Mouse (Mus musculus) heart, postnatal 4 days (tissue): ENCODE results near the gene Tbcc. TPM values are rescaled to one million over a fixed set of nuclear protein-coding genes. Genes with fewer than 3 reads are reported as not detected.
A peak's percentile ranks its signal among the peaks of the same experiment; 100 is the strongest.

Source experiments
- DNase-seq: peaks from one replicate; pipeline ENCODE4 v3.0.0; 2021
- total RNA-seq, 2 experiments: library from RNA; stranded (reverse); gene quantifications; 2 replicates each; pipeline ENCODE4 v1.2.3; 2021

Tbcc gene
- total RNA-seq, 2 experiments from 2014 or later: 23.5 to 26.2 TPM

DNA sequence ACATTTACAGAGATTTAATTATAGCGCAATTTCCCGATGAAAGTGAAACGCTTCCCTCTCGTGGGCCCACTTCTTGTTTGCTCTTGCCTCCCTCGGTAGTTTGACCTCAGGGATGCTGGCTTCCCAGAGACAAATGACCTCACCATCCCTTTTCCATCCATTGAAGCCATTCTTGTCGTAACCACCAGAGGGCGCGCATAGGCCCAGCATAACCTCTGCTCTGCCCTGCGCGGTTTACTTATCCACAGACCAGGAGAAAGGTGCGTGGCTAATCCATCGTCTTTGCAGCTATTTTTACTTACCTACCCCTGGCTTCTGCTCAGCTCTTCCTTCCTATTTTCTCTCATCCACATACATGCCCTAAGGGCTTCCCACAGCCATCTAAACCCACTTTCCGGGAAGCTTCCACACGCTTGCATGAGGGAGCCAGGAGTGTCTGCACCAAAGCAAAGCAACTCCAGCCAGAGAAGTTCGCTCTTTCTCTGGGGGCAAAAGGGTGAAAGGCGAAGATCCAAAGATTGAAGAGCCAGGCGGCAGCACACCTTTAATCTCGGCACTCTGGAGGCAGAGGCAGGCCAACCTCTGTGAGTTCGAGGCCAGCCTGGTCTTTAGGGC lies 13.5 kb downstream of the Tbcc start:
- peak; percentile 89 for DNase-seq

DNA sequence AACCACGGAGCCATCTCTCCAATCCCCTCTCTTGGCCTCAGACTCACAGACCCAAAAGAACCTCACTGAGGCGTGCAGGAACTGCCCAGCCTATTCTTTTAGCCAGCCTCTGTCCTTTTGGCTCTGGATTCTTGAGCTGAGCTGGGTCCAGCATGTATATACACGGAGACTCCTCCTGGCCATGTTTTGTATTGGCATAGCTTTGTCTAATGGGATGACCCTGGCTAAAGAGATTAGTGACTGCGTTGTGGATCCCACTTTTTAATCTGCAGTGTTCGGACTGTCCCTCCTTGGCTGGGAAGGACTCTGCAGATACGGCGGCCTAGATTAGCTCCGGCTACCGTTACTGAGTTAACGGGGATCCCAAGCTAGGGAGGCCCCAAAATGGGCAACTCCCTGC lies 19.7 kb downstream of the Tbcc start, which contains the start of gene Prph2:
TSS of gene Prph2 (plus strand) at position 274 of the 400 bp plus-strand sequence.
- DNase-seq: no peak

DNA sequence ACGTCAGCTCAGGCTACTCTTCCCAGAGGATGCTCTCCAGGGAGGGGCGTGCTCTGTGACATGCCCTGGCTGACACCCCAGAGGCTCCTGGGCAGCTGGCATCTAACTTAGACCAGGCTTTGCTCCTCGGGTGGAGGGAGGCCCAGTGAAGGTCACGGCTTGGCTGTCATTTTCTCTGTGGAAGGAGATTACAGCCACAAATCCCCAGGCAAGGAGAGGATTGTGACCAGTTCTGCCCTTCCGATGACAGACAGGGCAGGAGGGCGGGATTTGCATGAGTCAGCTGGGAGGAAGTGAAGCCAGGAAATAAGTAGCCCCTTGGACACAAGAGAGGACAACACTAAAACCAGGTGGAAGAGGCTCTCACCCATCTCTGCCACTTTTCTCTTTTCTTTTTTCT lies 21.8 kb downstream of the Tbcc start:
- DNase-seq: peak; percentile 51

DNA sequence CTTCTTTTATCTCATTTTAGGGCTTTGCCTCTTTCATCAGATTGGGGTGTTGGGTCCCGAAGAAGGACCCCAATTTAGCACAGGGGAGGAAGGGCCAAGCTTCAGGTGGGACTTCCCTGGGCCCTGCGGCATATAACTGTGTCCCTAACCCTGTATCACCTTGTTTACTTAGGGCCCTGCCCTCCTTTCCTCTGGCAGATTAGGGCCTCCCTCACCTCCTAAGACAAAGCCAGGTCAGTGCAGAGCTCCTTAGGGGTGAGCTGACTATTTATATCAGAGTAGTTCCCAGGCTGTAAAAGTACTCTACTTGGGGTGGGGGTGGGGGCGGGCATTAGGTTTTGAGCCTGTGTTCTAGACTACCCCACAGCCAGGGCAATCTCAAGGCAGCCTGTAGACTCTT lies 24.6 kb downstream of the Tbcc start:
- no peak for DNase-seq

DNA sequence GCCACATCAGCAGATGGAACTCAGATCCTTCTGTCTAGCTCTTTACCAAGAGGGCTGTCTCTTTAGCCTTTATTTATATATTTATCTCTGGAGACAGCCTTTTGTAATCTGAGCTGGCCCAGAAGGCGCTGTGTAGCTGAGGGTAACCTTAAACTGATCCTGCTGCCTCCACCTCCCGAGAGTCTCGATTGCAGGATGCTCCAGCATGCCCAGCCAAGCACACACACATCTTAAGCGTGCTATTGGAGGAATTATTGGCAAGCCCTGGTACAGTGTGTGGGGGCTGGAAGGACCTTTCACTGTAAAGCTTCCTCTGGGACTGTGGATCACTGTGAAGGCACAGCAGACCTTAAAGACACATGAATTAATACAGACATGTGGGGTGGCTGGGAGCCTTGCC lies 28.5 kb downstream of the Tbcc start:
- no peak for DNase-seq

DNA sequence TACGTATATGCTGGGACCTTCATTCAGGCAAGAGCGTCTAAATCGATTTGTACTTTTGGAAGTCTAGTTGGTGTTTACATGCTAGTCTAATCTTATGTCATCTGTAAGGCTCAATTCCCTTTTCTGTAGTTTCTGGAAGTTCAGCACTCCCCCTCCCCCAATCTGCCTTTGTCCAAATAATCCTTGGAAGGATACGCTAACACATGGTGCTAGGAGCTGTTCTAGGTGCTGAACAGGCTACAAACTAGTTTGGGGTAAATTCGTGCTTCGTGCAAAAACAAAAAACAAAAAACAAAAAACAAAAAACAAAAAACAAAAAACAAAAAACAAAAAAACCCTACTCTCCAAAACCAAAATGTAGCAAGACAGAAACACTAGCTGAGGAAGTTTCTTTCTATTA lies 30.4 kb downstream of the Tbcc start:
- no peak for DNase-seq

DNA sequence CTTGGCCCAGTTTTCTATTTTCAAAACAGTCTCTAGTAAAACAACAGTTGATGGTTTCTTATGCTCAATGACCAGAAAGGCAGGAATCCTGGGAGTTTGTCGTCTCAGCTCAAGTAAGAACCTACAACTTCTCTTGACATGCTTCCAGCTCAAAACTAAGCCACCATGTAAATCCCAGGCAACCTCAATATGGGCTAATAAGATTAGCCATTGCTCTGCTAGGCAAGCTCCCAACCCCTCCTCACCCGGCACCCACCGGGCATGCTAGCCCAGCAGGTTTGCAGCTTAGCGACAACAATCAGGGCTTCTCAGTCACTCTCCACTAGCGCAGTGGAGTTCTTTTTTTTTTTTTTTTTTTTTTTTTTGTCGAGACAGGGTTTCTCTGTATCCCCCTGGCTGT lies 35.7 kb downstream of the Tbcc start:
- DNase-seq: no peak

DNA sequence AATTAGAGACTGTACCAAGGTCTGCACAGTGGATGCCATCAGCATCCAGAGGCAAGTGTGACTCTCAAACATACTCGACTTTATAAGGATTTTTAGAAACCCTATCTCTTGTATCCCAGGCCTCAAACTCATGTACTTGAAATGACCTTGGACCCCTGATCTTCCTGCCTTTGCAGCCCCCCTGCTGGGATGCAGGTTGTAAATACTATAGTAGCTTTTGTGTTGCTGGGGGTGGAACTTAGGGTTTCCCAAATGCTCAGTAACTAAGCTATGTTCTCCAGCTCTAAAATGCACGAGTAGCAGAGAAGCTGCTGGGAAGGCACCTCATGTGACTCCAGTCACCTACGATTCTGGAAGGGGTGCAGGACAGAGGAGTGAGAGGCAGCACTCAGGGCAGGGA lies 36.5 kb downstream of the Tbcc start:
- DNase-seq: no peak

DNA sequence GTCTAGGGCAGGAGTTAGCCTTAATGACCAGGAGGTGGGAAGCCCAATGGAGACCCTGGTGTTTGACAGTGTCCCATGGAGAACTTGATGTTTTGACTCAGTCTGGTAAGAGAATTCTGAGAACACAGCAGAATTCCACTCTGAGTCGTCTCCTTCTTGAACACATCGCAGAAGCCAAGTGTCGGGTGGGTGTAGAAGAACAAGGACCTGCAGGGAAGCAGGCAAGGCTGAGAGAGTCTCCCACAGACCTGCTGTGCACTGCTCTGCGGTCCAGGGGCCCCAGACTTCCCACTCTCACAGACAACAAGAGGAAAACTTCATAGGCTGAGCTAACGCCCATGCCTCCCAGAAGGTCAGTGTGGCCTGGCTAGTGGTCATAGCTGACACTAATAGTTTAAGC lies 37.3 kb downstream of the Tbcc start:
- DNase-seq: no peak

DNA sequence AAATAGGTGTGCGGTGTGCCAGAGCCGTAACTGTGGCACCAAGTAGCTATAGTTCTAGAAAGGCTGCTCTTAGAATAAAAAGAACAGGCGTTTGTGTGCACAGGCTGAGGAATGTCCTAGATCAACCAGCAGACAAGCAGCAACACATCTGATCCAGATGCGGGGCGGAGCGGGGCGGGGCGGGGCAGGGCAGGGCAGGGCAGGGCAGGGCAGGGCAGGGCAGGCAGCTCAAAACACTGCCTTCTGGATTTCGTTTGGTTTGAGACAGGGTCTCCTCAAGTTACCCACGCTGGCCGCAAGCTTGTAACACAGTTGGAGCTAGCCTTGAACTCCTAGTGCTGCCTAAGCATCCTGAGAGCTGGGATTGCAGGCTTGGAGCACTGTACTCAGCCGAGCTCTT lies 38.8 kb downstream of the Tbcc start:
- no peak for DNase-seq

DNA sequence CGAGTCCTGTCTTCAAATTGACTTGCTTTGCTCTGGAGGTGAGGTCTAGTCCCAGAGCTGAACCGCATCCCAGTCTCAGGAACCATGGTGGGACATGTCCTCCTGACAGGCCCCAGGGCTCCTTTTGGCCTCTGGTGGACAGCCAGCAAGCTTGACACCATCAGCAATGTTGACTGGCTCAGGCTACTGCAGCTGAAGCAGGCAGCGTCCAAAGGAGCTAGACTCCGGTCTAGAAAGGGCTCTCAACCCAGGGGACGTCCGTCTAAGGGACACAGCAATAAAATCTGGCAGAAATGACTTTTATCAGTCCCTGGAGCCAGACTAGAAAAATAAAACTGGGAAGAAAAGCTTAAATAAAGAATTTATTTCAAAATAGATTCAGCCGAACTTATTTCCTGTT lies 39.4 kb downstream of the Tbcc start:
- DNase-seq: no peak

DNA sequence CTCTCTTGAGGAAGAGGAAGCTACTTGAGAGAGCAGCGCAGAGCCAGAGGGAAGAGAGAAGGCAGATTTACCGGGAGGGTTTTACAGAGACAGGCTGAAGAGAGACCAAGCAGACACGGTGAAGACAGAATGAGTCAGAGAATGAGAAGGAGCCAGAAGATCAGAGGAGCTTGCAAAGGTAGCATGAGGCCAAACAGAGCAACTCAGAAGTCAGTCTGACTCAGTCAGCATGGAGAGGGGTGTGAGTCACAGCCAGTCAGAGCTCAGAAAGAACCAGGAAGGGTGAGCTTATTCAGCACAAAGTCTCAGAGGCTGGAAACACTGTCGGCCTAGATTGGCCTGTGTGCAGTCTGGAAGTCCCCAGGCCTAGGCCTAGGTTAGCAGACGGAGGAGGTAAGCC lies 42.5 kb downstream of the Tbcc start:
- DNase-seq: no peak

DNA sequence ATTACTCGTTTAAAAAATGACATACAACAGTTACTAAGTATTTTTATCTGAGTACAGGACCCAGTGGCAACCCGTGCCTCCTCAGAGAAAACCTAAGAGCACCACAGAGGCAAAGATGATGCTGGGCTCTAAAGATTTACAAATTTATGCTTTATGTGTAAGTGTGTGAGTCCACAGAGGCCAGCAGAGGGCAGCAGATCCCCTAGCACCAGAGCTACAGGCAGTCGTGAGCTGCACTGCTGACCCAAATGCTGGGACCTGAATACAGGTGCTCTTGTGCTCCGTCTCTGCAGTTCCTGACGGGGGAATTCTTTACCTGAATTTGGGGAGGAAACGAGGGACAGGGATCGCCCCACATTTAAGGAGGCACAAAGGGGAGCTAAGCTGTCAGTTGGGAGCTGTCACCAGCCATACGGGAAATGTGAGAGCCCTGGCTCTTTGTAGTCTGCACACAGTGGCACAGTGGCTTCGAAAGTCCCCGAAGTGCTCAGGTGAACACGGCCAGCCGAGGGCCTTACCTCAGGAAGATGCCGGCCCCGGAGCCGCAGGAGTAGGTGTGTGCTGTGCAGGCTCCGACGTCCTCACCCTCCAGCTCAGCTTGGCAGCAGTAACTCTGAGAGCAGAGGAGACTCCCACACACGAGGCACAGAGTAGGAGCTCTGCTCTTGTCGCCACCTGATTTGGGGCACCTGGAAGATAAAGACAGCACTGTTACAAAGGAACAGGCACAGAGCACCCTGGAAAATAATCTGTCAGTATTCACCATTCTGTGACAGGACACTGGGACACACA lies 43.3 kb downstream of the Tbcc start:
- peak; percentile 65 for DNase-seq

DNA sequence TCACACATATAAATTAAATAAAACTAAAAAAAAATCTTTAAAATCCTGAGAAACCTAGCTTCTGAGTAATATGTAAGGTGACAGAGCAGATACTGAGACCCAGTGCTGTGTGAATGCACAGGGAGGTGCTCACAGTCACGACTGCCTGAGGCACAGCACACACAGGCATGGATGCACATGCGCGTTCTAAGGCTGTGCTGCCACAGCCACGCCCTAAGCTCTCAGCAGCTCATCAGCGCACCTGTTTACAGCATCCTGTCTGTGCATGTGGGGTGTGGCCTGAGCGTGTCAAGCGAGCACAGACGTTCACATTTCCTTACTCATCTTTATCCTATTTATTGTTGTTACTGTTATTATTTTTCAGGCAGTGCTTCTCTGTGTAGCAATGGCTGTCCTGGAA lies 50.0 kb downstream of the Tbcc start:
- no peak for DNase-seq

Other genes with a start within 250 kb of the Tbcc start
- 10 to 100 TPM; 18.9 TPM for gene Klc4, start 244.7 kb upstream of the Tbcc start, total RNA-seq
- gene Mrpl2, start 244.5 kb upstream of the Tbcc start, total RNA-seq: 100 to 1,000 TPM; 107 to 109 TPM
- 10 to 100 TPM; 65.5 to 66.6 TPM for gene Cul7, start 240.3 kb upstream of the Tbcc start, total RNA-seq
- 10 to 100 TPM; 16.7 TPM for gene Rrp36, start 216.3 kb upstream of the Tbcc start, total RNA-seq
- gene Mea1, start 211.9 kb upstream of the Tbcc start, total RNA-seq: 10 to 100 TPM; 62.9 to 66.8 TPM
- gene Klhdc3, start 209.8 kb upstream of the Tbcc start, total RNA-seq: 100 to 1,000 TPM; 138 to 140 TPM
- 10 to 100 TPM; 41.5 to 42.9 TPM for gene Ppp2r5d, start 185.6 kb upstream of the Tbcc start, total RNA-seq
- 10 to 100 TPM; 12.0 to 14.4 TPM for gene Pex6, start 179.2 kb upstream of the Tbcc start, total RNA-seq
- under 1 TPM; 0.55 to 0.74 TPM for gene Gnmt, start 161.5 kb upstream of the Tbcc start, total RNA-seq
- gene Cnpy3, start 138.5 kb upstream of the Tbcc start, total RNA-seq: 10 to 100 TPM; 29.4 to 29.7 TPM
- not detected for gene Ptcra, start 127.0 kb upstream of the Tbcc start, total RNA-seq
- gene 2310039H08Rik, start 118.0 kb upstream of the Tbcc start, total RNA-seq: 10 to 100 TPM; 28.6 to 29.9 TPM
- gene Rpl7l1, start 108.0 kb upstream of the Tbcc start, total RNA-seq: 10 to 100 TPM; 69.6 to 71.9 TPM
- 10 to 100 TPM; 11.8 to 14.0 TPM for gene Bicral, start 32.2 kb upstream of the Tbcc start, total RNA-seq
- gene Prph2, start 19.8 kb downstream of the Tbcc start, total RNA-seq: not detected
- 10 to 100 TPM; 44.9 to 49.5 TPM for gene Ubr2, start 119.9 kb downstream of the Tbcc start, total RNA-seq